Mouse (Mus musculus): ENCODE data around the gene Pla2g3.

- TF ChIP-seq CTCF (conservative IDR thresholded peaks at IDR 0.05; ENCODE audit: insufficient read depth, insufficient read length, low read depth, low read length) (peak; percentile 56), POLR2A (IDR thresholded peaks at IDR 0.05; ENCODE audit: low read depth, low read length) (no peak)
Observed at GRCm38 (mm10) chr11:3453467-3453866, 34.6 kb upstream of the Pla2g3 start.

Data from kidney, adult 2 months (tissue).